Mouse (Mus musculus) stomach, embryonic 16.5 days (tissue): ENCODE data around the gene Treml4. TPM values are rescaled to one million over a fixed set of nuclear protein-coding genes. Genes with fewer than 3 reads are reported as not detected.

Source experiments
- ATAC-seq: fragments of 200-750 bp; cut with Nextera tagmentation; 2 replicates; pipeline ENCODE4 v1.8.0; 2017; ENCODE audit warnings: moderate number of reproducible peaks, moderate TSS enrichment; ENCODE audit not compliant: insufficient read depth, low FRiP score
- H3K27ac ChIP-seq: fragments of 300-500 bp; sonication (generic); 2 replicates; pipeline ENCODE4 v1.5.1; 2014; ENCODE audit warnings: low read length
- H3K27me3 ChIP-seq: fragments of 300-500 bp; sonication (generic); 2 replicates; pipeline ENCODE4 v1.6.1; 2014; ENCODE audit warnings: low read length, control low read depth, mixed read lengths; ENCODE audit not compliant: control insufficient read depth, insufficient read depth
- H3K36me3 ChIP-seq: fragments of 300-500 bp; sonication (generic); 2 replicates; pipeline ENCODE4 v1.6.1; 2014; ENCODE audit warnings: low read length; ENCODE audit not compliant: control insufficient read depth, insufficient read depth
- H3K4me1 ChIP-seq: fragments of 300-500 bp; sonication (generic); 2 replicates; pipeline ENCODE4 v1.6.1; 2014; ENCODE audit warnings: low read length, control low read depth, mixed read lengths; ENCODE audit not compliant: control insufficient read depth, insufficient read depth
- H3K4me2 ChIP-seq: fragments of 300-500 bp; sonication (generic); 2 replicates; pipeline ENCODE4 v1.6.1; 2014; ENCODE audit warnings: low read depth, low read length, mixed read lengths
- H3K4me3 ChIP-seq: fragments of 300-500 bp; sonication (generic); replicated peaks from 2 replicates; pipeline ENCODE4 v1.5.1; 2014; ENCODE audit warnings: mild to moderate bottlenecking, low read length
- H3K9ac ChIP-seq: fragments of 300-500 bp; sonication (generic); 2 replicates; pipeline ENCODE4 v1.6.1; 2014; ENCODE audit warnings: low read length
- H3K9me3 ChIP-seq: fragments of 300-500 bp; sonication (generic); replicated peaks from 2 replicates; pipeline ENCODE4 v1.6.1; 2016; ENCODE audit warnings: low read length, control low read depth; ENCODE audit not compliant: control insufficient read depth
- WGBS: fragments of 180-500 bp; shearing (Covaris S2); extraction: QIAGEN DNeasy Blood & Tissue Kit; methylation state at CpG from one replicate; pipeline ENCODE4 v1.1.7; 2014; 5-methylcytosine and 5-hydroxymethylcytosine counted together
- polyA plus RNA-seq: library from polyadenylated mRNA; unstranded; fragments of >200 nt; fragmentation: Nextera tagmentation; extraction: Ambion mirVana; gene quantifications from 2 replicates; pipeline ENCODE4 v1.2.1, GENCODE M21; 2015

The Treml4 gene
- polyA plus RNA-seq, 1 experiment from 2014 or later: 1.7 TPM

GRCm38 (mm10) chr17:48249039-48249438 lies 15.1 kb upstream of the Treml4 start:
- H3K4me2 ChIP-seq: no peak overlapping the region
- no peak for ATAC-seq
- H3K36me3 ChIP-seq: no peaks in the 10 kb centered on the region
- no peaks in the 10 kb centered on the region for H3K9me3 ChIP-seq
- no peak overlapping the region for H3K27ac ChIP-seq
- H3K27me3 ChIP-seq: no peaks in the 10 kb centered on the region
- no peak overlapping the region for H3K4me3 ChIP-seq
- no peak overlapping the region for H3K9ac ChIP-seq
- H3K4me1 ChIP-seq: no peaks in the 10 kb centered on the region

DNA sequence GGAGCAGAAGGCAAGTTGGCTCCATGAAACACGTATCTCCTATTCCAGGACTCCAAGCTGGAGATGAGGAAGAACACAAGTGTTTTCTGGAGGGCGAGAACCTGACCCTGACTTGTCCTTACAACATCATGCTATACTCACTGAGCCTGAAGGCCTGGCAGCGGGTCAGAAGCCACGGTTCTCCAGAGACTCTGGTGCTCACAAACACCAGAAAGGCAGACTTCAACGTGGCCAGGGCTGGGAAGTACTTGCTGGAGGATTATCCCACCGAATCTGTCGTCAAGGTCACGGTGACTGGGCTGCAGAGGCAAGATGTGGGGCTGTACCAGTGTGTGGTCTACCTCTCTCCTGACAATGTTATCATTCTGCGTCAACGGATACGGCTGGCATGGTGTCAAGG lies 14.6 kb upstream of the Treml4 start:
- no peak for ATAC-seq
- Histone ChIP-seq H3K27me3 (no peaks in the 10 kb centered on the region), H3K9me3 (no peaks in the 10 kb centered on the region), H3K27ac (no peak overlapping the region), H3K36me3 (no peaks in the 10 kb centered on the region), H3K9ac (no peak overlapping the region), H3K4me2 (no peak overlapping the region), H3K4me3 (no peak overlapping the region), H3K4me1 (no peaks in the 10 kb centered on the region)
- 69% methylated on average over 11 of the region's 11 CpGs for WGBS

- Histone ChIP-seq H3K27ac (no peak overlapping the region), H3K4me3 (no peak overlapping the region), H3K36me3 (no peaks in the 10 kb centered on the region), H3K27me3 (no peaks in the 10 kb centered on the region), H3K4me1 (no peaks in the 10 kb centered on the region), H3K4me2 (no peak overlapping the region), H3K9ac (no peak overlapping the region), H3K9me3 (no peaks in the 10 kb centered on the region)
- ATAC-seq: no peak
- WGBS: 87% methylated on average over 7 of the region's 7 CpGs
These were observed 13.5 kb upstream of the Treml4 start for GRCm38 (mm10) chr17:48250631-48251030.

DNA sequence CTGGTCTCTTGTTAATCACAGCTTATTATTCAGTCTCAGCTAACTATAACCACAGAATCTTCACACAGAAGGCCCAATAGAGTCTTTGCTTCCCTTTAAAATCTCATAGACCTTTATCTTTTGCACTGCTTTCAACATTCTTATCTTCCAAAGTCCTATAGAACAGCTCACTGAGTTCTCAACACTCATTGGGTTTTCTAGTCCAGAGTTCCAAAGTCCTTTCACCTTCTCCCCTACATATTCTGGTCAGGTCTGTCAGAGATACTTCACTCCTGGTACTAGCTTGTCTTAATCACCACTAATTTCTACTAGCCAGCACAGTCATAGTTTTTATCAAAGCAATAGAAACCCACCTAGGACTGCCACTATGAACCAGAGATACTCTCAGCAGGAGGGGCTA lies 7.5 kb upstream of the Treml4 start:
- no peaks in the 10 kb centered on the region for H3K4me1 ChIP-seq
- H3K27ac ChIP-seq: no peak overlapping the region
- peaks cover 9% of the 10 kb centered on the region; the same call in 1 of the 2 replicates for H3K9me3 ChIP-seq
- no peak for ATAC-seq
- no peak overlapping the region for H3K4me3 ChIP-seq
- no peaks in the 10 kb centered on the region for H3K27me3 ChIP-seq
- no peak overlapping the region for H3K4me2 ChIP-seq
- no peak overlapping the region for H3K9ac ChIP-seq
- no peaks in the 10 kb centered on the region for H3K36me3 ChIP-seq

GRCm38 (mm10) chr17:48261868-48262267 lies 2.2 kb upstream of the Treml4 start:
- 59% methylated on average over 2 of the region's 2 CpGs for WGBS
- Histone ChIP-seq H3K36me3 (no peaks in the 10 kb centered on the region), H3K4me2 (no peak overlapping the region), H3K4me1 (no peaks in the 10 kb centered on the region), H3K9ac (no peak overlapping the region), H3K9me3 (peaks cover 9% of the 10 kb centered on the region; the same call in 1 of the 2 replicates), H3K27ac (no peak overlapping the region), H3K27me3 (no peaks in the 10 kb centered on the region), H3K4me3 (no peak overlapping the region)
- no peak for ATAC-seq

GRCm38 (mm10) chr17:48264662-48265061 lies 567 bp downstream of the Treml4 start:
- Histone ChIP-seq H3K36me3 (no peaks in the 10 kb centered on the region), H3K4me1 (no peaks in the 10 kb centered on the region), H3K4me2 (no peak overlapping the region), H3K27ac (no peak overlapping the region), H3K4me3 (no peak overlapping the region), H3K27me3 (no peaks in the 10 kb centered on the region), H3K9me3 (0 out of 2 replicates have a peak, but pooled peaks cover 2% of the 10 kb centered on the region), H3K9ac (no peak overlapping the region)
- 93% methylated on average over 7 of the region's 7 CpGs for WGBS
- no peak for ATAC-seq

DNA sequence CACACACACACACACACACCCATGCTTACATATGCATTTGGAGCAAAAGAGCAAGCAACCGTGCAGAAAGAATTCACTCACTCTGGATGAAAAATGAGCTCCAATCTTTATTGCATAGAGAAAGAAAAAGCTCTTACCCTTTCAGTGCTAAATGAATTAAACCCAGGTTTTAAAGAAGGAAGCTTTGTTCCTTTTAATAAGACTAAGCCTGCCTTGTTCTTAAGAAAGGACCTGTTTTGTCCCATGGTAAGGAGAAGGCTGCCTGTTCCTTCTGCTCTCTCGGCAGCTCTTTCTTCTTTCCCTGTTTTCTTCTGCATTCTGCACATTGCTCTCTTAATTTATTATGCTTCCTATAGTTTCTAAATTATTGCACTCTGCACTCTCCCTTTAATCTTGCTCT lies 2.0 kb downstream of the Treml4 start:
- WGBS: 9% methylated on average over 2 of the region's 2 CpGs
- no peaks in the 10 kb centered on the region for H3K36me3 ChIP-seq
- no peak overlapping the region for H3K4me3 ChIP-seq
- H3K9ac ChIP-seq: no peak overlapping the region
- H3K9me3 ChIP-seq: no peaks in the 10 kb centered on the region
- no peak overlapping the region for H3K4me2 ChIP-seq
- no peak overlapping the region for H3K27ac ChIP-seq
- no peaks in the 10 kb centered on the region for H3K27me3 ChIP-seq
- no peaks in the 10 kb centered on the region for H3K4me1 ChIP-seq
- ATAC-seq: no peak

DNA sequence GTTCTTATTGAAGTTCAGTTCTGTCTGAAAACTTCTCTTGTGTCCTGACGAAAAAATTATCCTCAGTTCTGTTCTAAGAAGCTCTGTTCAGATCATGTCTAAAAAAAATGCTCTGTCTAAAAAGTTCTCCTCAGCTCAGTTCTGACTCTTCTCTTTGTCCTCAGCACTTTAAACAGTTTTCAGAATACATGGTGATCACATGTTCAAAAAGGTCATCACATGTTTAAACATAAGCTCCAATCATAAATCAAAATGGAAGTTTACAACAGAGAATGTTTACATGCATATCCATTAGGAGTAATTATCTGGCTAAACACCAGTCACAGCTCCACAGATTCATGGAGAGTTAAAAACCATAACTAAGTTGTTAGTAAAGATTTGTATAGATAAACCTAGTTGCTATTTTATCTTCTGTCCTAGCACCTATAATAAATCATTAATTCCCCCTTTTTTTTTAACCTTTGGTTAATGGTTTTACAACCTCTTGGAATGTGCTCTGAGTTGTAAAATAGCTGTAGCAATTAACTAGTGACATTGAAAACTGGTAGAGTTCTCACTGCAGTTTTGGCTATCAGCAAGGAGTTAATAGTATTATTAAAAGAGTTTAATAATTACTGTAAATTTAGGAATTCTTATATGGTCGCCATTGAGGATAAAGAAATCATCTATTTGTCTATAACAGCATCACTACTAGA lies 2.7 kb downstream of the Treml4 start:
- no peak overlapping the region for H3K27ac ChIP-seq
- H3K36me3 ChIP-seq: no peaks in the 10 kb centered on the region
- H3K9ac ChIP-seq: no peak overlapping the region
- no peak overlapping the region for H3K4me2 ChIP-seq
- 27% methylated on average over 2 of the region's 2 CpGs for WGBS
- no peaks in the 10 kb centered on the region for H3K27me3 ChIP-seq
- no peaks in the 10 kb centered on the region for H3K9me3 ChIP-seq
- H3K4me1 ChIP-seq: no peaks in the 10 kb centered on the region
- no peak for ATAC-seq
- H3K4me3 ChIP-seq: no peak overlapping the region

GRCm38 (mm10) chr17:48267591-48267990 lies 3.5 kb downstream of the Treml4 start:
- H3K36me3 ChIP-seq: no peaks in the 10 kb centered on the region
- no peak for ATAC-seq
- H3K4me2 ChIP-seq: no peak overlapping the region
- WGBS: 82% methylated on average over 1 of the region's 1 CpGs
- H3K4me1 ChIP-seq: no peaks in the 10 kb centered on the region
- H3K27me3 ChIP-seq: no peaks in the 10 kb centered on the region
- no peak overlapping the region for H3K9ac ChIP-seq
- no peaks in the 10 kb centered on the region for H3K9me3 ChIP-seq
- no peak overlapping the region for H3K4me3 ChIP-seq
- no peak overlapping the region for H3K27ac ChIP-seq
